Mouse (Mus musculus) hindbrain, embryonic 16.5 days (tissue): Measurements from ENCODE around the gene C1qtnf4. TPM values are rescaled to one million over a fixed set of nuclear protein-coding genes. Genes with fewer than 3 reads are reported as not detected.

Source experiments
- ATAC-seq: fragments of 200-750 bp; cut with Nextera tagmentation; 2 replicates; pipeline ENCODE4 v1.8.0; 2017; ENCODE audit warnings: moderate TSS enrichment, moderate library complexity
- H3K27ac ChIP-seq: fragments of 300-500 bp; sonication (generic); 2 replicates; pipeline ENCODE4 v1.5.1; 2014; ENCODE audit warnings: low read depth, mild to moderate bottlenecking, control low read depth, low read length, moderate library complexity
- H3K27me3 ChIP-seq: fragments of 300-500 bp; sonication (generic); replicated peaks from 2 replicates; pipeline ENCODE4 v1.6.1; 2014; ENCODE audit warnings: low read length; ENCODE audit not compliant: control insufficient read depth, insufficient read depth
- H3K36me3 ChIP-seq: fragments of 300-500 bp; sonication (generic); 2 replicates; pipeline ENCODE4 v1.6.1; 2014; ENCODE audit warnings: mild to moderate bottlenecking, low read length, moderate library complexity, mixed read lengths; ENCODE audit not compliant: control insufficient read depth, insufficient read depth
- H3K4me1 ChIP-seq: fragments of 300-500 bp; sonication (generic); 2 replicates; pipeline ENCODE4 v1.6.1; 2014; ENCODE audit warnings: low read depth, low read length; ENCODE audit not compliant: control insufficient read depth, insufficient read depth
- H3K4me2 ChIP-seq: fragments of 300-500 bp; sonication (generic); 2 replicates; pipeline ENCODE4 v1.6.1; 2014; ENCODE audit warnings: mild to moderate bottlenecking, low read length, control low read depth, moderate library complexity
- H3K4me3 ChIP-seq: fragments of 300-500 bp; sonication (generic); 2 replicates; pipeline ENCODE4 v1.5.1; 2014; ENCODE audit warnings: mild to moderate bottlenecking, low read length, control low read depth, moderate library complexity
- H3K9ac ChIP-seq: fragments of 300-500 bp; sonication (generic); 2 replicates; pipeline ENCODE4 v1.6.1; 2014; ENCODE audit warnings: low read depth, mild to moderate bottlenecking, control low read depth, low read length, moderate library complexity
- H3K9me3 ChIP-seq: fragments of 300-500 bp; sonication (generic); 2 replicates; pipeline ENCODE4 v1.6.1; 2014; ENCODE audit warnings: mild to moderate bottlenecking, low read length, moderate library complexity; ENCODE audit not compliant: control insufficient read depth
- WGBS: fragments of 180-500 bp; shearing (Covaris S2); extraction: QIAGEN DNeasy Blood & Tissue Kit; methylation state at CpG from one replicate; pipeline ENCODE4 v1.1.7; 2014; 5-methylcytosine and 5-hydroxymethylcytosine counted together
- polyA plus RNA-seq: library from polyadenylated mRNA; unstranded; fragments of >200 nt; fragmentation: Nextera tagmentation; extraction: Ambion mirVana; gene quantifications from 2 replicates; pipeline ENCODE4 v1.2.1, GENCODE M21; 2015

The C1qtnf4 gene
- polyA plus RNA-seq, 1 experiment from 2014 or later, result 19.8 TPM

- no peaks in the 10 kb centered on the region for H3K27me3 ChIP-seq
- H3K4me3 ChIP-seq, result peak overlapping the region; percentile 93
- peak overlapping the region; percentile 95 for H3K27ac ChIP-seq
- WGBS, result 45% methylated on average over 8 of the region's 8 CpGs
- H3K36me3 ChIP-seq, result no peaks in the 10 kb centered on the region
- peak overlapping the region; percentile 95 for H3K9ac ChIP-seq
- H3K4me1 ChIP-seq, result peaks cover 20% of the 10 kb centered on the region
- H3K9me3 ChIP-seq, result no peaks in the 10 kb centered on the region
- H3K4me2 ChIP-seq, result peak overlapping the region; percentile 61
- ATAC-seq, result peak; percentile 71
These were observed 54.1 kb downstream of the C1qtnf4 start for GRCm38 (mm10) chr2:90939750-90940149.

Other genes starting within 250 kb of the C1qtnf4 start
- 19.8 and 23.0 TPM in 2 replicates for gene Nup160, start 208.6 kb upstream of the C1qtnf4 start, polyA plus RNA-seq
- gene Fnbp4, start 140.5 kb upstream of the C1qtnf4 start, polyA plus RNA-seq, result 75.0 and 90.6 TPM in 2 replicates
- 0.69 and 1.1 TPM in 2 replicates for gene Agbl2, start 103.1 kb upstream of the C1qtnf4 start, polyA plus RNA-seq
- 256 and 257 TPM in 2 replicates for gene Mtch2, start 38.7 kb upstream of the C1qtnf4 start, polyA plus RNA-seq
- gene Kbtbd4, start 18.9 kb downstream of the C1qtnf4 start, polyA plus RNA-seq, result 56.7 and 61.4 TPM in 2 replicates
- 221 and 244 TPM in 2 replicates for gene Ndufs3, start 19.0 kb downstream of the C1qtnf4 start, polyA plus RNA-seq
- gene Celf1, start 54.5 kb downstream of the C1qtnf4 start, polyA plus RNA-seq, result 81.9 and 95.3 TPM in 2 replicates
- gene Rapsn, start 149.8 kb downstream of the C1qtnf4 start, polyA plus RNA-seq, result 1.1 and 2.1 TPM in 2 replicates
- gene Psmc3, start 168.1 kb downstream of the C1qtnf4 start, polyA plus RNA-seq, result 229 and 270 TPM in 2 replicates
- 30.1 and 35.8 TPM in 2 replicates for gene Slc39a13, start 184.6 kb downstream of the C1qtnf4 start, polyA plus RNA-seq
- gene Spi1, start 196.5 kb downstream of the C1qtnf4 start, polyA plus RNA-seq, result 3.4 and 4.2 TPM in 2 replicates
- 0.04 and 0.05 TPM in 2 replicates for gene Mybpc3, start 232.3 kb downstream of the C1qtnf4 start, polyA plus RNA-seq